Mouse (Mus musculus): ENCODE data around the gene Lingo1. TPM values are rescaled to one million over a fixed set of nuclear protein-coding genes. Genes with fewer than 3 reads are reported as not detected.

The Lingo1 gene
- polyA plus RNA-seq, 1 experiment from 2014 or later: 2.3 TPM

DNA sequence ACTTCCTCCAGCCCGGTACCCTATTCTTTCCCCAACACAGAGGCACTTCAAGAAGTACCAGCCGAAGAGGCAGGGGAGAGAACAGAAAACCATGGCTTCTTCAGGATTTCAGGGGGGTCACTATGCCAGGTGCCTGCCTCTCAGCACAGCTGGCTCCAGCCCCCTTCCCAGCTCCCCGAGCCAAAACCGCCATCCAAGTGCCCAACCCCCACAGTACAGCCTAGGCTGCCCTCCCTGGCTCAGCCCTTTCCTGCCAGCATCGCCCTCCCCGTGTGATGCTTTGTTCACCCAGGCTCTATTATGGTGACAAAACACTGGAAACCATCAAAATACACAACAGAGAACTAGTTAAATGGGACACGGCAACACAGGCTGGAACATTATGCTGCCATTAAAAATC lies 22.6 kb downstream of the Lingo1 start:
- Histone ChIP-seq H3K9me3 (no peaks in the 10 kb centered on the region), H3K36me3 (no peaks in the 10 kb centered on the region), H3K4me1 (no peaks in the 10 kb centered on the region), H3K27ac (no peak overlapping the region), H3K4me3 (no peak overlapping the region), H3K27me3 (ENCODE audit: insufficient read depth, poor library complexity, severe bottlenecking) (peaks cover 44% of the 10 kb centered on the region)
- 78% methylated on average over 7 of the region's 7 CpGs for WGBS
- no peak for DNase-seq (ENCODE audit: low spot score)

DNA sequence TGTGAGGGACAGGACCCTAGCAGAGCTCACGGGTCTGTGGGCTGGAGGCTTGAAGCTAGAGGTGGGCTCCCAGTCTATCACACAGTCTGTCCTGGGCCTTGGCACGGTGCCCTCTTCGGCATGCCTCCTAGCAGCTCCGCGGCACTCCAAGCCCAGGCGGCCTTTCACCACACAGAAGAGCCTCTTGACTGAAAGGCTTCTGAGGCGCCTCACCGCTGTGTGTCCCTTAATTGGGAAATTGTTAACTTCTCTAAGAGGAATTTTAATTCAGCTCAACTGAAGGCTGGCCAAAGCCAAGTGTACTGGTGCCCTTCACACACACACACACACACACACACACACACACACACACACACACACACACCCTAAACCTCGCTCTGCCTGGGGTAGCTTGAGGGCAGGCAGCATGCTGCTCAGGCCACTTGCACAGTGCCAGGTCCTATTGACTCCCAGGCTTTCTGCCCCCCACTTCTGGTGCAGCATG lies 28.6 kb downstream of the Lingo1 start:
- no peaks in the 10 kb centered on the region for H3K36me3 ChIP-seq
- DNase-seq (ENCODE audit: low spot score): no peak
- peaks cover 23% of the 10 kb centered on the region; the same call in 1 of the 2 replicates for H3K27me3 ChIP-seq (ENCODE audit: insufficient read depth, poor library complexity, severe bottlenecking)
- no peak overlapping the region for H3K27ac ChIP-seq
- no peak overlapping the region for H3K4me3 ChIP-seq
- H3K9me3 ChIP-seq: no peaks in the 10 kb centered on the region
- peaks cover 6% of the 10 kb centered on the region for H3K4me1 ChIP-seq
- WGBS: 70% methylated on average over 9 of the region's 9 CpGs

DNA sequence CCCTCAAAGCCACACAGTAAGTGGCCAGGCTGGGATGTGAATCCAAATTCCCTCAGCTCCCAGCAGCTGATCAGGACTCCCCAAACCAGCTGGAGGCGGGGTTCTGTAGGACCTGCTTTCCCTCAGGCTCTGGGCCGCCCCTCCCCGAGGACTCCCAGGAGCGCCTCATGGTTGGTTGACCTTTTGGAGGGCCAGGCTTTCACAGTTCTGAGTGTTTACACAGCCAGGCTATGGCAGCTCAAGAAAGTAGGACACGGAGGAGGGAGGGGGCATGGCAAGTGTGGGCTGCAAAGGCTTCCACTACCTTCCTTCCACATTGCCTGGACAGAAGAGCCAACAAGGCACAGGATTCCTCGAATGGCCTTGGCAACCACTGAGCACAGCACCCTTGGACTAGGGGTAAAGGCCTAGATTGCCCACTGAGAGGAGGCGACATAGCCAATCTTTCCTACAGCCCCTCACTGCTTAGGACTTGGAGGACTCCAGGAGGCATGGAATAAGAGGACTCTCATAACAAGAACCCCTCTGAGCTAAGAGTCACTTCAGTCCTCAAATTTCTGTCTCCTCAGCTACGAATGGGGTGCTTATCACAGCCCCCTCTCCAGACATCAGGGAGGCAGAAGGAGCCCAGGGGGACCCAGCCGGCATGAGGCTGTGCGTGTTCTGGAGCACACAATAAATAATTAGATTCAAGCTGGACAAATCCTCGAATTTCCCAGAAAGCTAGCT lies 29.5 kb downstream of the Lingo1 start:
- Histone ChIP-seq H3K4me3 (no peak overlapping the region), H3K4me1 (peaks cover 6% of the 10 kb centered on the region), H3K36me3 (no peaks in the 10 kb centered on the region), H3K27me3 (ENCODE audit: insufficient read depth, poor library complexity, severe bottlenecking) (peaks cover 24% of the 10 kb centered on the region; the same call in 1 of the 2 replicates), H3K27ac (no peak overlapping the region), H3K9me3 (no peaks in the 10 kb centered on the region)
- DNase-seq (ENCODE audit: low spot score): no peak
- WGBS: 57% methylated on average over 11 of the region's 11 CpGs

DNA sequence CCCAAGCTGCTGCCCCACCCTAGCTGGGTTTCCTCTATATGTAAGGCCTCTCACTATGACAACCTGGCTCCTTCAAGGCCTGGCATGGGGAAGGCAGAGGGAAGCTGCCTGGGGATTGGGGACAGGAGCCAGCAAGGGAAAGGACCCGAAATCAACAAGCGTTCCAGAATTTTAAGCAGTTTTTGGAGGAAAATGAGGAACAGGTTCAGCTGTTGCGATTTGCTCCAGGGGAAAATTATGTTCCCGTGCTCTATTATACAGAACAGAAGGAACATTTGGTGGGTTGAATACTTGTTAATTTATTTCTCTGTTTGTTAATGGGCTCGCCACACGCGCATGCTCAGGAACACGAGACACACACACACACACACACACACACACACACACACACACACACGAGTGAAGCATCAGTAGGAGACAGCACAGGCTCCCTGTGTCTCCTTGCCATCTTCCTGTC lies 34.1 kb downstream of the Lingo1 start:
- H3K36me3 ChIP-seq: no peaks in the 10 kb centered on the region
- H3K27me3 ChIP-seq (ENCODE audit: insufficient read depth, poor library complexity, severe bottlenecking): peaks cover 23% of the 10 kb centered on the region
- WGBS: 86% methylated on average over 9 of the region's 9 CpGs
- DNase-seq (ENCODE audit: low spot score): no peak
- no peak overlapping the region for H3K4me3 ChIP-seq
- no peaks in the 10 kb centered on the region for H3K9me3 ChIP-seq
- H3K27ac ChIP-seq: no peak overlapping the region
- peaks cover 12% of the 10 kb centered on the region for H3K4me1 ChIP-seq

DNA sequence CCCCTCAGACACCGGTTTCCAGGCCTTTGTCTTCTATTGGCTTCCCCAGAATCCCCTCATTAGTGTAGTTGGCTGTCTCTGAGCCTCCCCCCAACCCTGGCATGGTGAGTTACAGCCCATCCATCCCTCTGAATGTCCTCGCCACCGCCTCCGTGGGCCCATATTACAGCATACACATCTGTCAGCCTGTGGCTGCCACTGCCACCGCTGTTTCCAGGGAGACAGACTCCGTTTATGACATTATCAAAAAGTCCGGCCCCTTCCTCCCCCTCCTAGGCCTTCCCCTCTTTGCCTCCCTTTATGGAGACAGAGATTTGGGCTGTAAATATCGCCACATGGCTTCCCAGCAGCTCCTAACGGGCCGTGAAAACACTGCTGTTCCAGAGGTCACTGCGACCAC lies 38.5 kb downstream of the Lingo1 start:
- no peak overlapping the region for H3K4me3 ChIP-seq
- peaks cover 41% of the 10 kb centered on the region for H3K27me3 ChIP-seq (ENCODE audit: insufficient read depth, poor library complexity, severe bottlenecking)
- H3K9me3 ChIP-seq: no peaks in the 10 kb centered on the region
- DNase-seq (ENCODE audit: low spot score): no peak
- peaks cover 6% of the 10 kb centered on the region for H3K4me1 ChIP-seq
- no peaks in the 10 kb centered on the region for H3K36me3 ChIP-seq
- WGBS: 54% methylated on average over 11 of the region's 11 CpGs
- no peak overlapping the region for H3K27ac ChIP-seq

DNA sequence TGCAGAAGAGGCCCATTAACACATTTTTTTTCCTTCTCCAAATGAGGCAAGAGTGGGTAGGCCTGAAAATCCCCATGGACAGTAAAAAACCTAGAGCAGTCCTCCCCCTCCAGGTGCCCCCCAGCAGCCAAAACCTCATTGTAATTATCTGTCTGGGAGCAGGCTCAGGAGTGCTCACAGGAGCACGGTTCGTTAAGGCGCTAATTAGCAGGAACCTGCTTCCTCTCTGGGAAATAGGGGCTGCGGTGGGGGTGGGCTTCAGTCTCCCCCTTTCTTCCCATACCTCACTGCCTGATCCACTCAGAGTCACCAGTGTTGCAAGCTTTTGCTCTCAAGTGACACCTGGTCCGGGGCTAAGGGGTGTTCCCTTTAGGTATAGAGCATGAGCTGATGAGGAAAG lies 41.1 kb downstream of the Lingo1 start:
- H3K4me3 ChIP-seq: no peak overlapping the region
- H3K27ac ChIP-seq: no peak overlapping the region
- H3K36me3 ChIP-seq: no peaks in the 10 kb centered on the region
- WGBS: 80% methylated on average over 5 of the region's 5 CpGs
- no peaks in the 10 kb centered on the region for H3K9me3 ChIP-seq
- H3K27me3 ChIP-seq (ENCODE audit: insufficient read depth, poor library complexity, severe bottlenecking): peaks cover 32% of the 10 kb centered on the region
- no peak for DNase-seq (ENCODE audit: low spot score)
- peaks cover 6% of the 10 kb centered on the region for H3K4me1 ChIP-seq

DNA sequence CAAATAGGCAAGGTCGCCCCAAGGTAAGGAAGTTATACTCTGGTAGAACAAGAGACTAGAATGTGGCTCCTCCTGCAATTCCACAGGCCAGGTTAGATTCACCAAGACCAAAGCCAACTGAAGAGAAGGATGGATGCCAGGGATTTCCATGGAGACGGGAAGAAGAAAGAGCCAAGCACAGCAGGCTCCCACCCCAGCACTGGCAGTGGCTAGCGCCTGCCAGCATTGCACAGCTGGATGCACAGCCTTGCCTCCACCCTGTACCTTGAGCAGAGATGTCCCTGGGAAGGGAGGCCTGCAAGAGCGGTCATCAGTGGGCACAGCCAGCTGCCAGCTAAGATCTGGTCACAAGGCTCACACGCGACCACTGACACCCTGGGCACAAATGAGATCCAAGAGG lies 42.9 kb downstream of the Lingo1 start:
- peaks cover 6% of the 10 kb centered on the region for H3K4me1 ChIP-seq
- 63% methylated on average over 6 of the region's 6 CpGs for WGBS
- no peaks in the 10 kb centered on the region for H3K9me3 ChIP-seq
- no peak for DNase-seq (ENCODE audit: low spot score)
- peaks cover 28% of the 10 kb centered on the region; the same call in 1 of the 2 replicates for H3K27me3 ChIP-seq (ENCODE audit: insufficient read depth, poor library complexity, severe bottlenecking)
- no peak overlapping the region for H3K27ac ChIP-seq
- no peak overlapping the region for H3K4me3 ChIP-seq
- no peaks in the 10 kb centered on the region for H3K36me3 ChIP-seq

DNA sequence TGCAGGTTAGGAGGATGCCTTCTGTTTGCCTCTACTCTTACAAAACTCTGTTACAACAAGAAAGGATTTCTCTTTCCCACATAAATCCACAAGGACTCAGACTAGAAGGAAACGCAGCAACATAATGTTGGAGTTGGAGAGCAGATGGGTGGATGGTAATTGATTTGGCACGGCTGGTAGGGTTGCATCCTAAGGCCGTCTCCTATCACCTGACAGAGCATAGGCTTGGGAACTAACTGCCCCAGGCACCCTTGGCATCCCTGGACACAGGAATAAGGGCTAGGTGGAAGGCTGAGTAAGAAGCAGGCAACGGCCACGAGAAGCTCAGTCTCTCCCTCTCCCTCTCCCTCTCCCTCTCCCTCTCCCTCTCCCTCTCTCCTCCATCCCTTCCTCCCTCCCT lies 48.2 kb downstream of the Lingo1 start:
- Histone ChIP-seq H3K36me3 (no peaks in the 10 kb centered on the region), H3K27ac (no peak overlapping the region), H3K27me3 (ENCODE audit: insufficient read depth, poor library complexity, severe bottlenecking) (peaks cover 11% of the 10 kb centered on the region; the same call in 1 of the 2 replicates), H3K9me3 (no peaks in the 10 kb centered on the region), H3K4me3 (no peak overlapping the region), H3K4me1 (peaks cover 8% of the 10 kb centered on the region)
- WGBS: 79% methylated on average over 5 of the region's 5 CpGs
- no peak for DNase-seq (ENCODE audit: low spot score)

DNA sequence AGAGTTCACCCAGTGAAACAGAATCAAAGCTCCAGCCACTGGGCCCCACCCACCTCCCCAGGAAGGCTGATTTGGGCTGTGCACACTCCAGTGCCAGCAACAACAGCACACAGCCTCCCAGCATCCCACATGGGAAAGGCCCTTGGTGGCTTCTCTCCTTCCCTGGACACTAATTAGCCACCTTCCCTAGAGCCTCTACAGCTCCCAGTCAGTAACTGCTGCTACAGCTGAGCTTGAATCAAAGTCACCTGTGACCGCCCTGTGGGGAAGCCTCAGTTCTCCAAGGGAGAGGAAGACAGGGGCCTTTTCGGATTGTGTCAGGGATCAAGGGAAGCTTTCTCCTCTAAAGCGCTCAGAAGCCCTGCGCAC lies 49.4 kb downstream of the Lingo1 start:
- no peaks in the 10 kb centered on the region for H3K9me3 ChIP-seq
- H3K36me3 ChIP-seq: no peaks in the 10 kb centered on the region
- H3K4me1 ChIP-seq: peaks cover 8% of the 10 kb centered on the region
- peaks cover 11% of the 10 kb centered on the region; the same call in 1 of the 2 replicates for H3K27me3 ChIP-seq (ENCODE audit: insufficient read depth, poor library complexity, severe bottlenecking)
- no peak overlapping the region for H3K27ac ChIP-seq
- DNase-seq (ENCODE audit: low spot score): no peak
- 78% methylated on average over 4 of the region's 4 CpGs for WGBS
- H3K4me3 ChIP-seq: no peak overlapping the region

DNA sequence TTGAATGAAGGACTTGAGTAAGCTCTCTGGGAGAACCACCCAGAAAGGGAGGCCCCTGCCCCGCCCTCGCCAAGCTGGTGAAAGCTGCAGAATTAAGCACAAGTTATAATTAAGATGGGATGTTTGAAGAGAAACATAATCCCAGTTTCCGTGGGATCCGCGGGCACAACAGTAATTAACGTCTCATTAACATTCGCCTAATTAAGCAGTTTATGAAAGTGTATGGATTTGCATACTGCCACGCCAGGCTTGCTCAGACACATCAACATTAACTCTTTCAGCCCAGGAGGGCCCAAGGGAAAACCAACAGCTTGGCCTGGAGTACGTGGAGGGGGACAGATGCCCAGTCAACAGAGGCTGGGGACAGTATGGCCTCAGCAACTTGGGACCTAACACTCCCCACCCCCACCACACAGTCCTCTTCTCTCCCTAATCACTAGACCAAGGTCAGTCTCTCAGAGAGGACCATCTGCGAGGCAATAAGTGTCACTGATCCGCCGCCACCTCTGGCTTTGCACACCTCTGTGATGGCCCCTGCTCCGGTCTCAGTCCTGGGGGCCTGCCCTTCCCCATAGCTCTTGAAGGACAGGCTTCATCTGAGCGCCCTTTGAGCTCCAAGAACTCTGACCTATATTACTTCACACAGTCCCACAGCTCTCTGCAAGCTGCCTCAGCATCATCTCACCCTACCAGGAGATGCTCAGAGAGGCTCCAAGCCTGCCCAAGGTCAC lies 49.9 kb downstream of the Lingo1 start:
- no peak for DNase-seq (ENCODE audit: low spot score)
- Histone ChIP-seq H3K27ac (no peak overlapping the region), H3K4me3 (no peak overlapping the region), H3K36me3 (no peaks in the 10 kb centered on the region), H3K27me3 (ENCODE audit: insufficient read depth, poor library complexity, severe bottlenecking) (peaks cover 11% of the 10 kb centered on the region; the same call in 1 of the 2 replicates), H3K9me3 (no peaks in the 10 kb centered on the region), H3K4me1 (peaks cover 8% of the 10 kb centered on the region)
- 72% methylated on average over 14 of the region's 14 CpGs for WGBS

DNA sequence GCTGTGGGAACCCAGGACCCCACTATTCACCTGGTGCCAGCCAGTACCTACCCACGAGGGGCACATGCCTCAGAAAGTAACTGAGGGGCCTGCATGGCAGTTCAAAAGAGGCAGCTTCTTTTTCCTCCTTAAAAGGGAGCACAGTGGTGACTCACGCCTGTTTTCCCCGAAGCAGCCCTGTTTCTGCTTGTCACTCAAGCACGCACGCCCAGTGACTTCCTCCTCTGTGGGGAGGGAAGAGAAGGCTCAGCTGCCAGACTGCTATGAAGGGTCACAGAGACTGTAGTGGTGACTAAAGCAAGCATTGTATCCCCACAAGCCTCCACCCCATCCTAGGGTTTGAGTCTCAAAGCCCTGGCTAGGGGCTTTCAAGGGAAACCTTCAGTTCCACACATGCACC lies 51.9 kb downstream of the Lingo1 start:
- DNase-seq (ENCODE audit: low spot score): no peak
- H3K36me3 ChIP-seq: no peaks in the 10 kb centered on the region
- H3K4me1 ChIP-seq: peaks cover 8% of the 10 kb centered on the region
- H3K27ac ChIP-seq: no peak overlapping the region
- 38% methylated on average over 5 of the region's 5 CpGs for WGBS
- no peak overlapping the region for H3K4me3 ChIP-seq
- H3K9me3 ChIP-seq: no peaks in the 10 kb centered on the region
- H3K27me3 ChIP-seq (ENCODE audit: insufficient read depth, poor library complexity, severe bottlenecking): peaks cover 23% of the 10 kb centered on the region

DNA sequence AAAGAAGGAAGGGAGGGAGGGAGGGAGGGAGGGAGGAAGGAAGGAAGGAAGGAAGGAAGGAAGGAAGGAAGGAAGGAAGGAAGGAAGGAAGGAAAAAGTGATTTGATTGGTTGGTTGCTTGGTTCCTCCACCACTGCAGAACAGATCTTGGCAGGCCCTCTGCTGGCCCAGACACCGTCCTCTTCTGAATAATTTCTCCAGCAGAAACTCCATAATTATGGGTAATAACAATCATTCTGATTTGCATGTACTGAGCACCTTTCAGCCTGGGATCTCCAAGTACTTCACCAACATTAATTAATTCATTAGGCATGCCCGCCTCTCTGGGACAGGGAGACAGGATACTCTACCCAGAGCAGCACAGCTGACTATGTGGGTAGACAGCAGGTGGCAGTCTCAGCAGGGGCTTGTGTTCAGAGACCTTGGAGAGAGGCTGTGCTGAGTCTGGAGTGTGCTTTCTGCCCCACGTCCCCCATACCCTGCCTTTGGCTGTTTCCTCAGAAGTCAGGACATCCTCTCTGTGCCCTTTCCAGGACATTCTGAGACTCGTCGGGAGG lies 57.0 kb downstream of the Lingo1 start:
- WGBS: 62% methylated on average over 5 of the region's 5 CpGs
- Histone ChIP-seq H3K27ac (no peak overlapping the region), H3K4me3 (no peak overlapping the region), H3K36me3 (no peaks in the 10 kb centered on the region), H3K27me3 (ENCODE audit: insufficient read depth, poor library complexity, severe bottlenecking) (peaks cover 12% of the 10 kb centered on the region), H3K9me3 (no peaks in the 10 kb centered on the region), H3K4me1 (0 out of 2 replicates have a peak, but pooled peaks cover 2% of the 10 kb centered on the region)
- DNase-seq (ENCODE audit: low spot score): no peak
